Mouse (Mus musculus) layer of hippocampus, adult 2 months (tissue): ENCODE measurements around the gene Pglyrp2. TPM values are rescaled to one million over a fixed set of nuclear protein-coding genes. Genes with fewer than 3 reads are reported as not detected.

Experiments used
- DNase-seq, 2 experiments: peaks; one replicate each; pipeline ENCODE4 v3.0.0; 2022; ENCODE audit warnings: low spot score in 2 of 2
- H3K27ac ChIP-seq: fragments of 200-600 bp; 2 replicates; pipeline ENCODE4 v1.8.1; 2022
- H3K4me3 ChIP-seq: fragments of 200-600 bp; 2 replicates; pipeline ENCODE4 v1.8.1; 2022; ENCODE audit warnings: mild to moderate bottlenecking
- CTCF ChIP-seq: fragments of 200-600 bp; conservative IDR thresholded peaks from 2 replicates; pipeline ENCODE4 v1.8.1; 2022; ENCODE audit warnings: antibody characterized with exemption, mild to moderate bottlenecking, moderate library complexity
- total RNA-seq, 2 experiments: library from RNA; stranded (reverse); gene quantifications; 2 replicates each; pipeline ENCODE4 v1.2.3; 2021

The Pglyrp2 gene
- total RNA-seq, 2 experiments from 2014 or later: not detected

DNA sequence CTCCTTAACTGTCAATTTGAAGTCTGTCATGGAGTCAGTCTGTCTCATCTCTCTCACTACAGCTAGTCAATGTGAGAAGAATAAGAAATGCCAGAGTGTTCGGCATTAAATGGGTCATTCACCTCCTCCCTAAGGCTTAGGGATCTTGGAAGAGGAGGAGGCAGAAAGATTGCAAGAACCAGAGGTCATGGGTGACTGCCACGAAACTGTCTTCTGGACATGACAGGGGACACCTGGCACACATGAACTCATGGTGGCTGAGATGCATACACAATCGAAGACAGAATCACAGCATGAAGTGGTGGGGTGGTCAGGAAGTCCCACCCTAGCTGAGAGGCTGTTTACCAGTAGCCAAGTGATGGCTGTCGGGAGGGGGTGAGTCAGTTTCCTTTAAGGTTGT, 10.4 kb upstream of the Pglyrp2 start:
- H3K4me3 ChIP-seq: no peak overlapping the region
- DNase-seq: no peak
- TF ChIP-seq CTCF: no peak

DNA sequence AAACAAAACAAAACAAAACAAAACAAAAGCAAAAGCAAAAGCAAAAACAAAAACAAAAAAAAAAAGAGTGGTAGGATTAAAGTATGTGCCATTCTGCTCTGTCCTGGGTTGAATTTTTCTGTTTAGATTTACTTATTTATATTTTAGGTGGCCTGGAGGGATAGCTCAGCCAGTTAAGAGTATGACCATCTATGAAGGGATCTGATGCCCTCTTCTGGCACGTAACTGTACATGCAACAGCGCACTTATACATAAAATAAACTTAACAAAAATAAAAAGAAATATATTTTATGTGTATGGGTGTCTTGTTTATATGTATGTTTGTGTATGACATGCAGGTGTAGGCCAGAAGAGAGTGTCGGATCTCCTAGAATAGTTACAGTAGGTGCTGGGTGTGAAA, 8.0 kb upstream of the Pglyrp2 start:
- no peak overlapping the region for H3K4me3 ChIP-seq
- H3K27ac ChIP-seq: no peak overlapping the region
- no peak for DNase-seq
- TF ChIP-seq CTCF: peak; percentile 79

More for the DNA sequence above, 10.4 kb upstream of the Pglyrp2 start:
- no peak overlapping the region for H3K27ac ChIP-seq

DNA sequence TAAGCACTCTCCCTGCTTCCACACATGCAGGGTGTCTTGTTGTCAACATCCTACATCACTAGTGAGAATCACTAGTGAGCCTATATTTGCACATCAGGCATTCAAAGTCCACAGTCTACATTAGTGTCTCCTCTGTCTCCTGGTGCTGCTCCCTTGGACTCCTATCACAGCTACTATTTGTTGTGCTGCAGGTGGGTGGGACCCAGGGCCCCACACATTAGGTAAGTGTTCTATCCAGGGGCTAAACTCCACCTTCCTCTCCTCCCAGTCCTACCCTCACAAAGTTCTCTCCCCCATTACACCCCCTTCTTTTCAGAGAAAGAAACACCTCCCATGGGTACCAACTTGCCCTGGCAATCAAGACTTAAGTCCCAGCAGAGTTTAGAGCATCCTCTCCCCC, 2.6 kb upstream of the Pglyrp2 start:
- H3K27ac ChIP-seq: no peak overlapping the region
- DNase-seq: no peak

DNA sequence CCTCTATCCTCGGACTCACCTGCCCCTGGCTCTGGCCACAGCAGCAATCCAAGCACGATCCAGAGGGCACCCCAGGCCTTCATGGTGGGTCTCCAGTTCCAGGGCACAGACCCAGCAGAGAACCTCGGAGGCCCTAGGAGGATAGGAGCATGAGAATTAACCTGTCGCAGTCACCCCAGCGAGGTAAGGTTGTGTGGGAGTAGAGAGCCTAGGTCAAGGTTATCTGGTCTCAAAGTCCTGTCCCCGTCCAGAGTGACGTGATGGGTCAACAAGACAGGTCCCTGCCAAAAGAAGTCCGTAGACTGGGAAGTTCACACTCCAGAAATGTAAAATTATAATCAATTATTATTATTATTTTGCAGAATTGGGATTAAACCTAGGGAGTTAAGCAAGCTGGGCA, 3.2 kb downstream of the Pglyrp2 start:
- no peak for DNase-seq
- H3K27ac ChIP-seq: no peak overlapping the region
- no peak for TF ChIP-seq CTCF
- no peak overlapping the region for H3K4me3 ChIP-seq

More for the DNA sequence above, 2.6 kb upstream of the Pglyrp2 start:
- no peak for TF ChIP-seq CTCF
- no peak overlapping the region for H3K4me3 ChIP-seq

DNA sequence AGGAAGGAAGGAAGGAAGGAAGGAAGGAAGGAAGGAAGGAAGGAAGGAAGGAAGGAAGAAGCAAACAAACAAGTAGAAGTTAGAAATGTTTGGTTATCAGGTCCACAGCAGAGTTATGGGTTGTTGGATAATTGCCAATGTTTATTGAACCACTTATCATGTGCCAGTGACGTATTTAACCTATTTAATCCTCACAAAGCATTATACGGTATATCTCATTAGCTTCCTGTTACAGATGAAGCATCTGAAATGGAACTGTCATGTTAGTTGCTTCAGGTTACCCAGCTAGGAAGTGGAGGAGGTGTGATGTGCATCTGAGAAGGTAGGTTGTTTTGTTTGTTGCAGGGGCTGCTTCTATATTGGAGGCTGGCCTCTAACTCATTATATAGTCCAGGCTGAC, 4.0 kb downstream of the Pglyrp2 start:
- no peak for TF ChIP-seq CTCF
- H3K4me3 ChIP-seq: no peak overlapping the region
- DNase-seq: no peak

DNA sequence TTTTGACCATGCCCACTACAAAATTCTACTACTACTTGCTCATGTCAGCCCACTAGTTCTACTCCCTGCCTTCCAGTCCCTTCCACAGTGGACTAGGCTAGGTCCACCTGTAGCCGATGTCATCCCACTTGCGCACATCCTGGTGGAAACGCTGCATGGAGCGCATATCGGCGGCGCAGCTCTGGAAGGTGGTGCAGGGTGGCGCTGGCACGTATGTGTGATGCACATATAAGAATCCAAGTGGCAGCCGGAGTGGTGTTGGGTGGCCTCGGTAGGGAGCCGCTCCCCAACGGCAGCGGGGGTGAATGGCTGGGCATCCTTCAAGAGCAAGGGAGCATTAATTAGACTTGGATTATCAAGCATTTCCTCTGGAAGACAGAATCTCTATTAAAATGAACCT, 7.2 kb downstream of the Pglyrp2 start:
- Histone ChIP-seq H3K4me3 (no peak overlapping the region), H3K27ac (no peak overlapping the region)
- no peak for DNase-seq
- no peak for TF ChIP-seq CTCF

More for the DNA sequence above, 4.0 kb downstream of the Pglyrp2 start:
- no peak overlapping the region for H3K27ac ChIP-seq

DNA sequence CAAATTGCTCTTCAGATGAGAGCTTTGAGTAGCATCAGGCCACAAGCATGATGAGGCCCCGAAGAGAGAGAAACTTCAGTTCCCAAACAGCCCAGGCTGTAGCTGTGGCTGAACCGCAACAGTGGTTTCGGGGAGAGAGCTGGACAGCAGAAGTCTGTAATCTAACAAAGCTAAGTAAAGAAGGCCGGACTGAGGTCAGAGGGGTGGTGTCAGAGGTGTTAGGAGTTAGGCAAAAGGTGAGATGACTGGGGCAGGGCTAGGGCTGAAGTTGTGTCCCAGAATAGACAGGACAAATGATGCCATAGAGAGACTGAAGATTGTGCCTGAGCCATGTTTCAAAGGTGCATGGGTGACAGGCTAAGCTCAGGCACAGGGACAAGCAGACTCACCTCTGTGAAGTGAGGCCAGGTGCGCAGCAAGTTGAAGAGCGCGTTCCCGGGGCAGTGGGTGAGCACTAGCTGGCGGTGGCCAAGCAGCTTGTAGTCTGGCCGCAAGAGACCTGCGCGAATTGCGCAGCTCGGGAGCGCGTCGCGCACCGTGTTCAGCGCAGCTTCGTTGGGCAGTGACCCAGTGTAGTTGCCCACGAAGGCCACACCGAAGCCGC, 8.4 kb downstream of the Pglyrp2 start:
- Histone ChIP-seq H3K4me3 (no peak overlapping the region), H3K27ac (no peak overlapping the region)
- TF ChIP-seq CTCF: no peak
- DNase-seq: no peak

DNA sequence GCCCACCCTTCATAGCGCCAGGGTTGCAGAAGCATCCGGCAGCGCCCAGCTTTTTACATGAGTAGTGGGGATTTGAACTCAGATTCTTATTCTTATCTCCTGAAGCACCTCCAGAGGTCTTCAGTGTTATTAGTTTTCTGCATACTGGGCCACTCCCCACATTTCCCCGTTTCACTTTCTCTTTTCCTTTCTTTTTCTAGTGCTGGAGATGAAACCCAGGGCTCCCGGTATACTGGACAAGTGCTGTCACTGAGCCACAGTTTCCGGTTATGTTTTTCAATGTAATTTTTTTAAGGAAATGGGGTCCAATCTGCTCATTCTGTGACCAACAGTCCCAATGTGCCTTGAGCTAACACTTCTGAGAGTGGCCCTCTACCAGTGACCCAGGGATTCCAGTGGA, 12.1 kb downstream of the Pglyrp2 start:
- DNase-seq: no peak
- H3K4me3 ChIP-seq: no peak overlapping the region
- no peak overlapping the region for H3K27ac ChIP-seq
- no peak for TF ChIP-seq CTCF

DNA sequence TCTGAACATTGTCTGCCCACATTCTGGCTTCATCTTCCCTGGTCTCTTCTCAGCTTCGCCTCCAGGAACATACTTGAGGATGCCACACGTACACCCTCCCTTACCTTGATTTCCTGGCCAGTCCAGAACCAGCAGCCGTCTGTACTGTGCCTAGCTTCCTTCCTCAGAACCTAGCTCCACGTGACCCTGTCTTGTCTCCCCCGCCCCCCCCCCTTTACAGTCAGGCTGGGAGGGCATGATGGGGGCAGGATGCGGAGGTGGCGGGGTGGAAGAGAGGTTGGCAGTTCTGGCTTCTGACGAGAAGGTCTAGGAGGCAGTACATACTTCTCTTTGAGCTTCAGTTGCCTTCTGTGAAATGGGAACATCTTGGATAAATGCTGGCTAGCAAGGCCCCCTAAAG, 20.6 kb downstream of the Pglyrp2 start, which contains the start of gene Rasal3:
TSS of gene Rasal3 (minus strand) at position 167 of the 400 bp plus-strand sequence.
- TF ChIP-seq CTCF: no peak
- H3K4me3 ChIP-seq: peak within 1 kb of the TSS; percentile 15; the same call in 1 of the 2 replicates
- no peak for DNase-seq
- H3K27ac ChIP-seq: no peak within 1 kb of the TSS

DNA sequence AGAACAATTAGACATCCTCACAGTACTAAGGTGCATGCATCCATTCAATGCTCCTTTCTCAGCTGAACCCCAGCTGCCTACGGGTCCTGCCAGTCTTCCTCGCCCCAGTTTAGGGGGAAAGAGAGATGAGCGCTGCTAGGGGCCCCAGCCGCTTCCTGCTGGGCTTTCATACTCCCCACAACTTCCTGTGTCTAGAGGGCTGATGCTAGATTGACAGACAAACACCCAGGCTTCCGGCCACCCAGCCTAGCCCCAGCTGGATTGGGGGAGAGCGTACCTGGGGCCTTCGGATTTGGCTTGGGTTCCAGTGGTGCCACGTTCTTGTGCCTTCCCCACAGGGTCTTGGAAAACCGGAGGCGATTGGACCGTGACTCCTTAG, 21.2 kb downstream of the Pglyrp2 start:
- Histone ChIP-seq H3K4me3 (peak overlapping the region; percentile 15; the same call in 1 of the 2 replicates), H3K27ac (no peak overlapping the region)
- no peak for TF ChIP-seq CTCF
- DNase-seq: no peak

DNA sequence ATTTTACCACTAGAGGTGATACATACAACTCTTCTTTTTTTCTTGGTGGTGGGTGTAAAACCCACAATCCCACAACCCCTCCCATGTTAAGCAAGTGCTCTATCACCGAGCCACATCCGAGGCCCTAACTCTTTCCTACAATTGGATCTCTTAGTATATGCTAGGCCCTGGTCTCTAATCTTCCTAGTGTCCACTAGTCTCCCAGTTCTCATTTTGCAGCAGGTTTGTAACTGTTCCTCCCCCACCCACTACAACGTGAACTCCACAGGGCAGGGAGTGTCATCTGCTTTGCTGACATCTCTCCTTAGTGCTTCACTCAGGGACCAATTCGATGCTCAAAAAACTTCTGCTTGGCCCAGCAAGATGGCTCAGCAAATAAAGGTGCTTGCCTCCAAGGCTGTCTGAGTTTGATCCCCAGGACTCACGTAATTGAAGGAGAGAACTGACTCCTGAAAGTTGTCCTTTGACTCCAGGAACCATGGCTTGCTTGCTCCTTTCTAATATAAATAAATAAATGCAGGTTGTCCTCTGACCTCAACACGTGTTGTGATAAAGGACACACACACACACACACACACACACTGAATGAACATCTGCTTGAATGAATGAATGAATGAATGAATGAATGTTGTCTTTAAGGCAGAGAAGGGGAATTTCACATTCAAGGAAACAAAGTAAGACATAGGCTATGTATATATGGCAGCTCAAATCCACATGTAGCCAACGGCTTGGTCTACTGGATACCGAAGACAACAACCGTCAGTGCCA, 21.8 kb downstream of the Pglyrp2 start:
- TF ChIP-seq CTCF: no peak
- DNase-seq: no peak
- H3K4me3 ChIP-seq: no peak overlapping the region
- H3K27ac ChIP-seq: no peak overlapping the region

DNA sequence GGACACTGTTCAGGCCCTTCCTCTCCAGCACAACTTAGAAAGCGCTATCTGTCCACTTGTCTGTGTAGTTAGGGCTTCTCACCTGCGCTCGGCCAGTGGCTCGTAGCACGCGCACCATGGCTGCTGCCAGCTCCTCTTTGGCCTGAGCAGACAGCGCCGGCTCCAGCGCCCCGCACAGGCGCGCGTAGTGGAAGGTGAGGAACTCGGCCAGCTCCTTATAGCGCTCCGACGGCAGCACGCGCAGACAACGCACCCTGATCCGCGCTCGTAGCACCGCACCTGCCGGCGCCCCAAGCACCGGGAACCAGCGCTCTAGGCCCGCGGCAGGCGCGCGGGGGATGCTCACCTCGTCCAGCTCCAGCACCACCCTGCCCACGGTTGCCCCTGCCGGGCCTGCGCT, 27.7 kb downstream of the Pglyrp2 start:
- no peak overlapping the region for H3K4me3 ChIP-seq
- no peak overlapping the region for H3K27ac ChIP-seq
- DNase-seq: no peak
- TF ChIP-seq CTCF: no peak

DNA sequence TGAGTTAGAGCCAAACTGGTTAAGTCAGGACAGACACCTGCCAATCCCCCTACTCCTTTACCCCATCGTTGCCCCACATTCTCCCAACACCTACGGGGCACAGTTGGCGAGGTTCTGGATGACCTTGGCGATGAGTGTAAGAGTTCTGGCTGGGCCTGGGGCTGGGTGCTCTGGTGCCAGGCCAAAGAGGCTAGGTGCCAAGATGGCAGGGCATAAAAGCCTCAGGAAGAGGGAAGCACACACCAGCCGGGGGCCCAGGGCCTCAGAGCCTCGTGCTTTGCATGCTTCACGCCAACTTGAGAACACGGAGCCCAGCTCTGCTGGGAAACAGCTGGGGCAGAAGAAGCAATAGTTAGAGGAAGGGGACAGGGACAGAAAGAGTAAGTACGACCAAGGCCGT, 30.0 kb downstream of the Pglyrp2 start:
- H3K27ac ChIP-seq: no peak overlapping the region
- no peak for DNase-seq
- no peak overlapping the region for H3K4me3 ChIP-seq
- TF ChIP-seq CTCF: no peak
